Comparison of ENCODE assay signal across 1 mouse cellular context in the genomic region with DNA sequence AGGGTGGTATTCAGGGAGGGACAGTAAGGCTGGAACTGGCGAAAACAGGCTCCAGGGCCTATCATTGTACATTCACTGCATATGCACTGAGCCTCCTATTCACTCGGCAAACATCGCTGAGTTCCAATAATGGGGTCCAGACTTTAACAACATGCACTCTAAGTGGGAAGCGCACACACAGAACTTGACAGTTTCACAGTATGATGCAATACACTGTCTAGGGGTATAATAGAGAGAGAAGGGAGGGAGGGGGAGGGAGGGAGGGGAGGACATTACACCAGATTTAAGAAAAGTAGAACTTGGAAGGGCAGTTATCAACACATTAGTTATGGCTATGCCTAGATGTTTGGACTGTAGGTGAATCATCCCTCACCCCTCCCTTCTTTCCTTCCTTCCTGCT.
TF ChIP-seq lines count a peak whose summit lies in the region.

No protein-coding gene starts in this region.

TF ChIP-seq in MEL, 35 proteins besides CTCF, POLR2A, EP300 and RAD21 (continued from another document):
- TF ChIP-seq JUND (IDR thresholded peaks at IDR 0.05; ENCODE audit: low read depth, low read length), result no peak
- no peak for TF ChIP-seq TAL1 (IDR thresholded peaks at IDR 0.05; ENCODE audit: low read length)
- no peak for TF ChIP-seq E2F4 (IDR thresholded peaks at IDR 0.05; ENCODE audit: borderline replicate concordance, low read depth, low read length)
- TF ChIP-seq USF1 (IDR thresholded peaks at IDR 0.05; ENCODE audit: low read depth, low read length), result no peak
- TF ChIP-seq ZNF384 (IDR thresholded peaks at IDR 0.05; ENCODE audit: low read depth, low read length), result no peak
- no peak for TF ChIP-seq SIN3A (IDR thresholded peaks at IDR 0.05; ENCODE audit: low read length)
- TF ChIP-seq POLR2AphosphoS5 (IDR thresholded peaks at IDR 0.05; ENCODE audit: borderline replicate concordance, low read depth, low read length), result no peak
- TF ChIP-seq MYB (IDR thresholded peaks at IDR 0.05; ENCODE audit: low read depth, low read length), result no peak
- TF ChIP-seq POLR2AphosphoS2 (IDR thresholded peaks at IDR 0.05; ENCODE audit: low read length), result no peak
- no peak for TF ChIP-seq CHD2 (IDR thresholded peaks at IDR 0.05; ENCODE audit: low read length)
- no peak for TF ChIP-seq MEF2A (IDR thresholded peaks at IDR 0.05; ENCODE audit: extremely low read depth, insufficient replicate concordance, low read depth, low read length, poor library complexity, severe bottlenecking)
